Mouse (Mus musculus) lung, postnatal 0 days (tissue): ENCODE data around the gene Fgf11.

Experiments
- CTCF ChIP-seq: IDR thresholded peaks from 2 replicates; pipeline ENCODE4 v1.5.1; 2016; ENCODE audit warnings: antibody characterized with exemption, mild to moderate bottlenecking
- EP300 ChIP-seq: IDR thresholded peaks from 2 replicates; pipeline ENCODE4 v1.6.1; 2016; ENCODE audit warnings: antibody characterized with exemption, mild to moderate bottlenecking, control low read depth

DNA sequence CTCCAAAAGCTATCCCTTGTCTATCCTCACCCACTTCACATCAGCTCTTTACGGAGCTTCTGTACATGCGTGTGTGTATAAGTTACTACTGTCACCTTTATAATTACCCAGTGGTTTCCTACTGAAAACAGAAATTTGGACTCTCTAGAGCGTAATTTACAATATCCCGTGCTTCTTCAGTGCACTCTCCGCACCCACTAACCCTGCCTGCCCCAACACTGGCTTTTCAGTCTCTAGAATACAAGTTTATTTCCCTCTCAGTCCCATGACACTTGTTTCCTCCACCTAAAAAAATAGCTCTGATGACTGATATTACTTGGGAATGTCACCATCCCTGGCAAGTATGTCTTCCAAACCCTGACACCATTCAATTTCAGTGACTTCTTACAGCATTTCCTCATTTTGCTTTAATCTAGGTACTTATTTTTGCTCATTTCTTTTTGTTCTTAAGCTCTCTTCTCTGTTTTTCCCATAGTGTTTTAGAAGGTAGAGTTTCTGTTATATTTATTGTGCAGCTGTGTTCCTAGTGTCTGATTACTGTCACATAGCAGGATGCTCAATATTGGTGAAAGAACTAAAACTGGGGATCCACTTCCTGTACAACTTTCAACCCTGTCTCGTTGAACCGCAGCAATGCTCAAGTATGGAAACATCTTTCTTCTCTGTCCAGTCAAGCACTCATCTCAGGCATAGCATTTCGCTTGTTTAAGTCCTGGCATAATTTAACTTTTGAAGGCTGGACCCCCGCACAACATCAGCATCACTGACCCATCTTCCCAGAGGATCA is 44.2 kb downstream of the Fgf11 start:
- TF ChIP-seq CTCF (no peak), EP300 (no peak)
